Mouse (Mus musculus): ENCODE measurements around the gene Tbc1d5.

- TF ChIP-seq CHD2 (IDR thresholded peaks at IDR 0.05; ENCODE audit: low read depth, low read length) (no peak), MAFK (IDR thresholded peaks at IDR 0.05; ENCODE audit: insufficient read depth, low read depth, low read length) (no peak)
Measured at GRCm38 (mm10) chr17:51171504-51171903, 7.6 kb downstream of the Tbc1d5 start.
